Mouse (Mus musculus): ENCODE measurements around the gene Olfr893. TPM values are rescaled to one million over a fixed set of nuclear protein-coding genes. Genes with fewer than 3 reads are reported as not detected.
"Not testable (repeated sequence)": the region's sequence is repeated elsewhere in the genome, so short reads cannot be mapped to it uniquely, and the experiment has no call there.

The Olfr893 gene
- polyA plus RNA-seq (2014; fragmentation: Nextera tagmentation; extraction: Ambion mirVana), result not detected in 2 replicates

DNA sequence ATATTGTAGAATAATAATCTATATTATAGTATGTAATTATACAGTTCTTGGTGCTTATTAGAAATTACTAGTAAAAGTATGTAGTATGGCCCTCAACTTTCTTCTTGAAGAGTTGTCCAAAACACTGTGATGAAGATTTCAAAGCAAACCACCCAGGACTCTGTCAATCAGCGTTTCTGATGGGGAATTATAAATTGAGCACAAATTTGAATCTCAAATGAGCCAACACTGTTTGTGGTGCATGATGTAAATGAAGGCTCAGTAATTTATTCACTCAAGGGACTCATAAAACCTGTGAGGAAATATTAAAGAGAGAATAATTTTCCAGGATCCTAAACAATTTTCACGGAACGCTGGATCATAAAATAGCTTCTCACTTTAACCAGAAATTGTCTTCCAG, at the start of gene Olfr893:
Gene Olfr893, plus strand, starts transcription at position 301 of the 400 bp plus-strand sequence.
- H3K9me3 ChIP-seq (ENCODE audit: control insufficient read depth, low read length), result no peaks in the 10 kb centered on the region
- no peak within 1 kb of the TSS for H3K4me2 ChIP-seq (ENCODE audit: low read depth, low read length, severe bottlenecking)
- H3K4me3 ChIP-seq (ENCODE audit: low read depth, low read length), result no peak within 1 kb of the TSS
- no peaks in the 10 kb centered on the region for H3K27me3 ChIP-seq (ENCODE audit: control insufficient read depth, insufficient read depth, low read length)
- no peak within 1 kb of the TSS for H3K27ac ChIP-seq (ENCODE audit: low read depth, low read length)
- ATAC-seq (replicated peaks; ENCODE audit: low FRiP score) (no peak), DNase-seq (ENCODE audit: low spot score) (no peak)
- H3K4me1 ChIP-seq (replicated peaks; ENCODE audit: control insufficient read depth, insufficient read depth, low read length), result no peaks in the 10 kb centered on the region
- no peak within 1 kb of the TSS for H3K9ac ChIP-seq (ENCODE audit: low read length)
- no peaks in the 10 kb centered on the region for H3K36me3 ChIP-seq (ENCODE audit: control insufficient read depth, insufficient read depth, low read length)
- WGBS, result 93% methylated on average over 3 of the region's 3 CpGs

DNA sequence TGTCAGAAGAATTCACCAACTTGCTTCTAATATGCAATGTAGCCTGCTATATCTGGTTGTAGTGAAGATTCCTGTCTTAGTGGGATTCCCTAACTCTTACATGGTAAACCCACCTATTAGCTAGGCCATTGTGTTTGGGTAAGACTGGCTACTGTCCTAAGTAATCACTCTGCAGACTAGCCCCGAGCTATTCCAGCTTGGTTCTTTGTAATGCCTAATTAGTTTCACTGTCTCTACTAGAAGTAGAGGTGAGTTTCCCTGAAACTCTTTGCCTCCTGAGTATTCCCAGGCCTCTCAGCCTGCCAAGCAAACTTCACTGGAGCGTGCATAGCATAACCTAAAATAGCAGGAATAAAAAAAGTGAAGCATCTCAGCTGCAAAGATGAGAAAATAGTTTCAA, 39.8 kb upstream of the Olfr893 start:
- not testable (repeated sequence) for H3K4me2 ChIP-seq (ENCODE audit: low read depth, low read length, severe bottlenecking); DNase-seq (ENCODE audit: low spot score); H3K9ac ChIP-seq (ENCODE audit: low read length); H3K27me3 ChIP-seq (ENCODE audit: control insufficient read depth, insufficient read depth, low read length); H3K36me3 ChIP-seq (ENCODE audit: control insufficient read depth, insufficient read depth, low read length); H3K4me1 ChIP-seq (replicated peaks; ENCODE audit: control insufficient read depth, insufficient read depth, low read length); ATAC-seq (replicated peaks; ENCODE audit: low FRiP score); H3K9me3 ChIP-seq (ENCODE audit: control insufficient read depth, low read length); H3K27ac ChIP-seq (ENCODE audit: low read depth, low read length); H3K4me3 ChIP-seq (ENCODE audit: low read depth, low read length)
- WGBS, result 59% methylated on average over 2 of the region's 2 CpGs

DNA sequence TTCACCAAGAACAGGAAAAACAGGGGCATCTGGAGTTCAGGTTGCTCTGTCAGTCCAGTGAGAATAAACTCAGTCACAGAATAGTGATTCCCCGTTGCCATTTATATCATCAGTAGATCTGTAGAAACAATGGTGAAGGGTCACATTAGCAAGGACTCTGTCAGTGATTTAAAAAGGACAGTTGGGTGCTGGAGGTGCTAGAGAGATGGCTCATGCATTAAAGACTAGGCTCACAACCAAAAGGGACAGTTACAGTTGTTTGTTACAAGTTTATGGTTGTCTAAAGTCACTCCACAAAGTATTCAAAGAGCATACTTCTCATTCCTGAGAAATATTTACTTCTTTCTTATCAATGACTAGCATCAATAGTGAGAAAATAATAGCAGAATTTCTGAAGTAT, 27.4 kb upstream of the Olfr893 start, which contains the start of gene Olfr891:
Gene Olfr891, minus strand, starts transcription at position 101 of the 400 bp plus-strand sequence.
- Histone ChIP-seq H3K27ac (ENCODE audit: low read depth, low read length) (no peak within 1 kb of the TSS), H3K9me3 (ENCODE audit: control insufficient read depth, low read length) (no peaks in the 10 kb centered on the region; the same call in 1 of the 2 replicates), H3K27me3 (ENCODE audit: control insufficient read depth, insufficient read depth, low read length) (no peaks in the 10 kb centered on the region), H3K36me3 (ENCODE audit: control insufficient read depth, insufficient read depth, low read length) (no peaks in the 10 kb centered on the region), H3K9ac (ENCODE audit: low read length) (no peak within 1 kb of the TSS), H3K4me2 (ENCODE audit: low read depth, low read length, severe bottlenecking) (no peak within 1 kb of the TSS), H3K4me1 (replicated peaks; ENCODE audit: control insufficient read depth, insufficient read depth, low read length) (no peaks in the 10 kb centered on the region), H3K4me3 (ENCODE audit: low read depth, low read length) (no peak within 1 kb of the TSS)
- WGBS, result 90% methylated on average over 1 of the region's 1 CpGs
- ATAC-seq (replicated peaks; ENCODE audit: low FRiP score) (no peak), DNase-seq (ENCODE audit: low spot score) (no peak)

DNA sequence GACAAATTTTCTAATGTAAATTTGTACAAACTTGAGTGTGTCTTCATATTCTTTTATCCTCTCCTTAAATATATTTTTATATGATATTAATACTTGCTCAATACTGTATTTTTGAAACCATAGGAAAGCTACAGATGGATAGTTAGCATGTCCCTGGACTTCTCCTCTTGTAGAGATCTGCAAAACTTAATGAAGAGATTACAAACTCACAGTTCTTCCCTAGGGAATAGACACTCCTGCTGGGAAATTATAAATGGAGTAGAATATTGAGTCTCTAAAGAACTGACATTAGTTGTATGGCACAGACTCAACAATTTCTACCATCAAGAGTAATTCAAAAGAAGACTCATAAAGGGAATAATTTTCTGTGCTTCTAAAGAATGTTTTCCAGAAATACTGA, 9.6 kb downstream of the Olfr893 start, which contains the start of gene Olfr894:
Gene Olfr894, plus strand, starts transcription at position 301 of the 400 bp plus-strand sequence.
- Histone ChIP-seq H3K9ac (ENCODE audit: low read length) (no peak within 1 kb of the TSS), H3K4me1 (replicated peaks; ENCODE audit: control insufficient read depth, insufficient read depth, low read length) (no peaks in the 10 kb centered on the region), H3K4me2 (ENCODE audit: low read depth, low read length, severe bottlenecking) (no peak within 1 kb of the TSS), H3K36me3 (ENCODE audit: control insufficient read depth, insufficient read depth, low read length) (no peaks in the 10 kb centered on the region), H3K27ac (ENCODE audit: low read depth, low read length) (no peak within 1 kb of the TSS), H3K4me3 (ENCODE audit: low read depth, low read length) (no peak within 1 kb of the TSS), H3K27me3 (ENCODE audit: control insufficient read depth, insufficient read depth, low read length) (no peaks in the 10 kb centered on the region), H3K9me3 (ENCODE audit: control insufficient read depth, low read length) (no peaks in the 10 kb centered on the region)
- ATAC-seq (replicated peaks; ENCODE audit: low FRiP score) (no peak), DNase-seq (ENCODE audit: low spot score) (no peak)

DNA sequence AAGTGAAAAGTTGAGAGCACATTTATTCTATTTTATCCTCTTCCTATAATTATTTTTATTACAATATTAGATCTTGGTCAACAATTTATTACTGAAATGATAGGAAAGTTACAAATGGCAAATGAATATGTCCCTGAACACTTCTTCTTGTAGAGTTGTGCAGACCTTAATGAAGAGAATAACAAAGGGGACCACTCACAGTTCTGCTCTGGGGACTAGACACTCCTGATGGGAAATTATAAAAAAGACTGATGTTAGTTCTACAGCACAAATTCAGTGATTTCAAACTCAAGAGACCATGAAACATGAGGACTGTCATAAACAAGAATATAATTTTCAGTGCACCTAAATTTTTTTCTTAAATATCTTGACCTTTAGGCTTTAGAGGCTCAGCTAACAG, 44.3 kb downstream of the Olfr893 start, which contains the start of gene Olfr143:
Gene Olfr143, plus strand, starts transcription at position 301 of the 400 bp plus-strand sequence.
- Histone ChIP-seq H3K9me3 (ENCODE audit: control insufficient read depth, low read length) (no peaks in the 10 kb centered on the region), H3K27ac (ENCODE audit: low read depth, low read length) (no peak within 1 kb of the TSS), H3K9ac (ENCODE audit: low read length) (no peak within 1 kb of the TSS), H3K4me3 (ENCODE audit: low read depth, low read length) (no peak within 1 kb of the TSS), H3K4me2 (ENCODE audit: low read depth, low read length, severe bottlenecking) (no peak within 1 kb of the TSS), H3K36me3 (ENCODE audit: control insufficient read depth, insufficient read depth, low read length) (no peaks in the 10 kb centered on the region), H3K4me1 (replicated peaks; ENCODE audit: control insufficient read depth, insufficient read depth, low read length) (no peaks in the 10 kb centered on the region), H3K27me3 (ENCODE audit: control insufficient read depth, insufficient read depth, low read length) (no peaks in the 10 kb centered on the region)
- ATAC-seq (replicated peaks; ENCODE audit: low FRiP score), result no peak
- DNase-seq (ENCODE audit: low spot score), result no peak

Other genes with a start within 250 kb of the Olfr893 start
- gene Olfr881, start 216.5 kb upstream of the Olfr893 start, polyA plus RNA-seq (2014; fragmentation: Nextera tagmentation; extraction: Ambion mirVana), result not detected in 2 replicates
- gene Olfr883, start 182.6 kb upstream of the Olfr893 start, polyA plus RNA-seq (2014; fragmentation: Nextera tagmentation; extraction: Ambion mirVana), result not detected in 2 replicates
- gene Olfr884, start 161.8 kb upstream of the Olfr893 start, polyA plus RNA-seq (2014; fragmentation: Nextera tagmentation; extraction: Ambion mirVana), result not detected in 2 replicates
- gene Olfr885, start 147.0 kb upstream of the Olfr893 start, polyA plus RNA-seq (2014; fragmentation: Nextera tagmentation; extraction: Ambion mirVana), result not detected in 2 replicates
- gene Olfr887, start 124.3 kb upstream of the Olfr893 start, polyA plus RNA-seq (2014; fragmentation: Nextera tagmentation; extraction: Ambion mirVana), result not detected in 2 replicates
- not detected in 2 replicates for gene Olfr888, start 100.2 kb upstream of the Olfr893 start, polyA plus RNA-seq (2014; fragmentation: Nextera tagmentation; extraction: Ambion mirVana)
- 0.11 and 0.12 TPM in 2 replicates for gene Olfr889, start 93.2 kb upstream of the Olfr893 start, polyA plus RNA-seq (2014; fragmentation: Nextera tagmentation; extraction: Ambion mirVana)
- not detected in 2 replicates for gene Olfr890, start 65.8 kb upstream of the Olfr893 start, polyA plus RNA-seq (2014; fragmentation: Nextera tagmentation; extraction: Ambion mirVana)
- not detected in 2 replicates for gene Olfr891, start 27.5 kb upstream of the Olfr893 start, polyA plus RNA-seq (2014; fragmentation: Nextera tagmentation; extraction: Ambion mirVana)
- not detected in 2 replicates for gene Olfr894, start 9.7 kb downstream of the Olfr893 start, polyA plus RNA-seq (2014; fragmentation: Nextera tagmentation; extraction: Ambion mirVana)
- not detected in 2 replicates for gene Olfr143, start 44.4 kb downstream of the Olfr893 start, polyA plus RNA-seq (2014; fragmentation: Nextera tagmentation; extraction: Ambion mirVana)
- gene Olfr895, start 59.5 kb downstream of the Olfr893 start, polyA plus RNA-seq (2014; fragmentation: Nextera tagmentation; extraction: Ambion mirVana), result not detected in 2 replicates
- gene Olfr896-ps1, start 82.7 kb downstream of the Olfr893 start, polyA plus RNA-seq (2014; fragmentation: Nextera tagmentation; extraction: Ambion mirVana), result not detected in 2 replicates
- not detected in 2 replicates for gene Olfr25, start 120.7 kb downstream of the Olfr893 start, polyA plus RNA-seq (2014; fragmentation: Nextera tagmentation; extraction: Ambion mirVana)
- not detected in 2 replicates for gene Olfr898, start 140.0 kb downstream of the Olfr893 start, polyA plus RNA-seq (2014; fragmentation: Nextera tagmentation; extraction: Ambion mirVana)
- not detected in 2 replicates for gene Olfr250, start 158.5 kb downstream of the Olfr893 start, polyA plus RNA-seq (2014; fragmentation: Nextera tagmentation; extraction: Ambion mirVana)
- gene Olfr251, start 168.7 kb downstream of the Olfr893 start, polyA plus RNA-seq (2014; fragmentation: Nextera tagmentation; extraction: Ambion mirVana), result not detected in 2 replicates
- not detected in 2 replicates for gene Olfr147, start 193.3 kb downstream of the Olfr893 start, polyA plus RNA-seq (2014; fragmentation: Nextera tagmentation; extraction: Ambion mirVana)
- not detected in 2 replicates for gene Olfr901, start 221.1 kb downstream of the Olfr893 start, polyA plus RNA-seq (2014; fragmentation: Nextera tagmentation; extraction: Ambion mirVana)
- not detected in 2 replicates for gene Olfr902, start 239.3 kb downstream of the Olfr893 start, polyA plus RNA-seq (2014; fragmentation: Nextera tagmentation; extraction: Ambion mirVana)

Data from forebrain, embryonic 11.5 days (tissue).